Mouse (Mus musculus) adrenal gland, adult (tissue): Measurements from ENCODE around the gene Epo.

Source experiments
- DNase-seq, 2 experiments: peaks; one replicate each; pipeline ENCODE4 v3.0.0; 2022 to 2023; ENCODE audit warnings: low spot score in 1 of 2; ENCODE audit not compliant: inconsistent age in 2 of 2

Gene Epo

GRCm38 (mm10) chr5:137533117-137533827, at the start of gene Epo, which contains the start of gene Gnb2:
TSS of gene Epo (minus strand) at chr5:137533242.
TSS of gene Gnb2 (minus strand) at chr5:137533510.
- peak; percentile 98 to 99 for DNase-seq

DNA sequence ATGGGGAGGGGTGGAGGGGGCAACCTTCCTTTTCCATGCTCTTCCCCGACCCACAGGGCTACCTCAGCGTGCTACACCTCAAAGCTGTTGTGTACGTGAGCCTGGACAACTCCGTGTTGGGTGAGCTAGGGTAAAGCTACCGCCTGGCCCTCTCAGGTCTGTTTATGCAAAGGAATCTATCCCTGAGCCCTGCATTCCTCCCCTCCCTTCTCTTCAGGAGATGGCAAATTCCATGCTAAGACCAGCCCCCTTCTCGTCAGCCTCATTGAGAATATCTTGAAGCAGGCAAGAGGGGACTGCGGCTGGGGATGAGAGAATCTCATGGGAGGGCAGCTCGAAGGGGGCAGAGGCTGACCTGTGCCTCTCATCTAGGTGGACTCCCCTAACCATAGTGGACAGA, 49.7 kb upstream of the Epo start:
- DNase-seq = no peak

DNA sequence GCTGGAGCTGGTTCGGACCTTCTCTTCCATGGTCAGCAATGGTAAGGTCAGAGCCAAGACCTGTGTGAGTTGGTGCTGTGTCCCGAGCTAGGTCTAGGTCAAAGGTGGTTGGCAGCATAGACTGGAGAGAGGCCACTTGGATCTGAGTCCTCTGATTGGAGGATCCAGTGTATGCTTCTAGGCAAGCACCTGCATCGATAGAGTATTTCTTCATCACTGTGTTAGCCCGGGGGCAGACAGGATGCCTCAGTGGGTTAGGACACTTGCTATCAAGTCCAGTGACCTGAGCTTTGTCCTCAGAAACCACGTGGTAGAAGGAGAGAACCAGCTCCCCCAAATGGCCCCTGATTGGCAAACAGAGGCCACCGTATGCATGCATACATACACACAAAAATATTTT, 47.2 kb upstream of the Epo start:
- DNase-seq = no peak

GRCm38 (mm10) chr5:137574470-137574901, 41.4 kb upstream of the Epo start:
- peak; percentile 70 to 83 for DNase-seq

- DNase-seq = no peak
Observed at GRCm38 (mm10) chr5:137570691-137571586, 37.9 kb upstream of the Epo start.

DNA sequence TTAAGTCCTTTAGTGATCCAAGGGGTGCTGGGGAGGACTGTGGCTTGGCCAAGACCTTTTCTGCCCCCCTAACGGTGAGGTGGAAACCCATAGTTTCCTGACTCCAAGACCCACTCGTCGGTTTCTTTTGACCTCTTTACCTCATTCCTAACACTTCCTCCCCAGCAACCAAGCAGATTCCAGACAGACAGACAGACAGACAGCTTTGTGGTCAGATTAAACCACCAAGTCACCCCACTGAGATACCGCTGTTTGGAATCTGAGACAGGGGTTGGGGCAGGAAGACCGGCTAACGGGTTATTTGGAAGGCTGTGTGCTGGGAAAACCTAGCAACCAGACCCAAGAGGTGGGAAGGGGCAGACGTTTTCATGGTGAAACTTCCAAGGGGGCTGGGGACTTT, 37.1 kb upstream of the Epo start:
- DNase-seq = no peak

GRCm38 (mm10) chr5:137569665-137570064, 36.6 kb upstream of the Epo start, which contains the start of gene Tfr2:
TSS of gene Tfr2 (plus strand) at chr5:137569840.
- peak; percentile 60 to 79 for DNase-seq

DNA sequence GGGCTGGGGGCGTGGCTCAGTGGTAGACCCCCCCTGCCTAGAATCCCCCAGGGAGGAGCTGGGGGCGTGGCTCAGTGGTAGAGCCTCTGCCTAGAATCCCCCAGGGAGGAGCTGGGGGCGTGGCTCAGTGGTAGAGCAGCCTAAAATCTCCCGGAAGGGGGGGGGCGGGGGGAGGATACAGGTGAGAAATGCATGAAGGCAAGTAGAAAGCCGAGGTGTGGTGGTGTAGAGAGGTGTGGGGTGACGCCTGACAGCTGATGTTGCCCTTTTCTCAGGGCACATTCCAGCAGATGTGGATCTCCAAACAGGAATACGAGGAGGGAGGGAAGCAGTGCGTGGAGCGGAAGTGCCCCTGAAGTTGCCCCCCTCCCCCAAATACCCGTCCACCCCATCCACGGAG, 36.0 kb upstream of the Epo start:
- DNase-seq = no peak

DNA sequence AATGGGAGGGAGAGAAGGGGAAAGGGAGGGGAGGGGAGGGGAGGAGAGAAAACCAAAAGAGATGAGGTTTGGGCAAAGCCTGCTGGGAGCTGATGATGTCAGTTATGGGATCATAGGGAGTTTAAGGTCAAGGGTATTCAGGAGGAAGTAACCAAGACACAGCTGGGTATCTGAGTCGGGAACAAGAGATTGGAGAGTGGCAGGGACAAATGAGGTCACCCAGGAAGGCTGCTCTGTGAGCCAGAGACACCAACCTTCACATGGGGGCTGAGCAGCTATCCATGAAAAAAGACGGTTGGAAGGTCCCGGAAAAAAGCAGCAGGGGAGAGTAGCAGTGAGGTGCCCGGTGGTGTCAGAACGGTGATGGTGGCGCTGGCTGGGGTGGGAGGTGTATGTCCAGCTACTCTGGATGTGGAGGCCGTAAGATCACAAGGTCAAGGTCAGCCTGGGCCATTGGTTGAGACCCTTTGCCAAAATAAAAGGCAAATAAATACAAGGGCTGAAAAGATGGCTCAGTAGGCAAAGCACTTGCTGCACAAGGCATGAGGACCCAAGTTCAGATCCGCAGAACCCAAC, 35.3 kb upstream of the Epo start:
- DNase-seq = peak; percentile 64 to 77

DNA sequence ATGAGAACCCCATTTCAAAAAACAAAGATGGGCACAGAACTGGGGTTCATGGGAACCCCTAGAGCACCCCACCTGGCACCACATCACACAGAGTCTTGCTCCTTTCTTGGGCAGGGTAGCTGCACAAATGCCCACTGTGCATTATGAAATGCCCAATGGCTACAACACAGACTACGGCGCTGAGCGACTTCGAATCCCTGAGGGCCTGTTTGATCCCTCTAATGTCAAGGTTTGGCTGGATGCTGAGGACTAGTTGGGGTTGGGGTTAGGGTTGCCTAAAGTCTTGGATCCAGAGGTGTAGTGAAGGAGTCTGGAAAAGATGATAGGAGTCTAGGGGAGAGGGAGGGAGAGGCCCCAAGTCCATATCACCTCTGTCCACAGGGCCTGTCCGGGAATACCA, 33.4 kb upstream of the Epo start:
- DNase-seq = no peak

GRCm38 (mm10) chr5:137565744-137566143, 32.7 kb upstream of the Epo start:
- DNase-seq = no peak

GRCm38 (mm10) chr5:137562965-137563364, 29.9 kb upstream of the Epo start:
- no peak for DNase-seq

GRCm38 (mm10) chr5:137561556-137561955, 28.5 kb upstream of the Epo start:
- DNase-seq = no peak

- DNase-seq = no peak
Observed at GRCm38 (mm10) chr5:137553898-137554297, 20.9 kb upstream of the Epo start.

- peak; percentile 74 to 87 for DNase-seq
Observed at GRCm38 (mm10) chr5:137553411-137553837, 20.4 kb upstream of the Epo start, which contains the start of gene Actl6b. TSS of gene Actl6b (plus strand) at chr5:137553517.

GRCm38 (mm10) chr5:137553000-137553399, 20.0 kb upstream of the Epo start:
- DNase-seq = no peak

DNA sequence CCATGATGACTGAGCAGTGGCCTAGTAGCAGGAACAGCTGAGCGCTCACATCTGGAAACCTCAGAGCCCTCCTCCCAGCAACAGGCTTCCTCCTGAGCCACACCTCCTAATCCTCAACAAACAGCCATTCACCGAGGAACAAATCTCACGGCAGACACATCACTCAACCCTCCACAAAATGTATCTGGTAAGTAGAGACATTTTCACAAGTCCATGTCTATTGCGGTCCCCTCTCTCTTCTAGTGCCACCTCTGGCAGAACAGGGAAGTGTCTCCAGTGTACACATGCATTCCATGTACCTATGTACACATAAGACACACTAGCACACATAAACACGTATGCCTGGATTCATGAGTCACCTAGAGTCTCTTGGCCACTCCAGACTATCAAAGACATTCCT, 18.1 kb upstream of the Epo start:
- no peak for DNase-seq

DNA sequence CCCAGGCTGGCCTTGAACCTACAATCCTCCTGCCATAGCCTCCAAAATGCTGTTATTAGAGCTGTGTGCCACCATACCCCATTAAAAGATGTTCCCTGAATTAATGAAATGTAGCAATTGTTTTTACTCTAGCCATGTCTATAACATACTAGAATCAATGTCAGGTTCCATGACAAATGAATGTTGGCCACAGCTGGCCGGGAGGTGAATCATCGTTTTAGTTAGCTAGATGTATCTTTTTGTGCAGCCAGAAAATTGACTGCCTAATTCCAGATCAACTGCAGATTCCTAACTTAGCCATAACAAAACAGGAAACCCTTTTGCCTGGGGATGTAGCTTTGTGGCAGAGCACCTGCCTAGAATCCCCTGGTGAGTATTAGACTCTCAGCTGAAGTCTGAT, 16.8 kb upstream of the Epo start:
- peak in 1 of 2 experiments; percentile 72 for DNase-seq

GRCm38 (mm10) chr5:137545596-137545995, 12.6 kb upstream of the Epo start:
- DNase-seq = no peak

GRCm38 (mm10) chr5:137544926-137545325, 11.9 kb upstream of the Epo start:
- peak; percentile 64 to 81 for DNase-seq

- DNase-seq = peak; percentile 73 to 89
Observed at GRCm38 (mm10) chr5:137541768-137542540, 8.9 kb upstream of the Epo start.
